Mouse (Mus musculus): ENCODE results near the gene Dennd1c. TPM values are rescaled to one million over a fixed set of nuclear protein-coding genes. Genes with fewer than 3 reads are reported as not detected.

The Dennd1c gene
- polyA plus RNA-seq (2014; fragmentation: Illumina TruSeq; extraction: RNeasy Lipid Tissue Mini Kit (QIAGEN cat#74804); ENCODE audit: insufficient read depth, low read depth, low replicate concordance), result 6.3 TPM

DNA sequence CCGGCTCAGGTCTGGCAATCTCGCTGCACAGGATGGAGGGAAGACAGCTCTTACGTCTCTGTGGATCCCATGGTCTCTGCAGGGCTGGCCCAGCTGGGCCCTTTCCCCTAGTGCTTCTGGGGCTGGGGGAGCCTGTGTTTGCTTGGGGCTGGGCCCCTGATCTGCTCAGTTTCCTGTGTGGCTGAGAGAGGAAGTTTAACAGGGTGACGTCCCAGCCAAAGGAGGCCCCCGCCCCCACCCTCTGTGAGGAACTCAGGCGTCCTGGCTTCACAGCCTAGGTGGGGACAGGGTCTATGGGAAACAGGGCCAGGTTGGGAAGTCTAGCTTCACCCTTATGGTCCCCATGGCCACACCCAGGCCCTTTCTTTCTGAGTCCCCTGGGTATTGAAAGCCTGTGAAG, at the start of gene Dennd1c:
Dennd1c (minus strand) TSS at position 179 of the 400 bp plus-strand sequence.

GRCm38 (mm10) chr17:57105181-57106034, 27.1 kb upstream of the Dennd1c start, which contains the start of gene Tnfsf9:
Gene Tnfsf9, plus strand, starts transcription at chr17:57105325.

GRCm38 (mm10) chr17:57087049-57087832, 8.9 kb upstream of the Dennd1c start, which contains the start of gene Tubb4a:
Gene Tubb4a, minus strand, starts transcription at chr17:57087782.

DNA sequence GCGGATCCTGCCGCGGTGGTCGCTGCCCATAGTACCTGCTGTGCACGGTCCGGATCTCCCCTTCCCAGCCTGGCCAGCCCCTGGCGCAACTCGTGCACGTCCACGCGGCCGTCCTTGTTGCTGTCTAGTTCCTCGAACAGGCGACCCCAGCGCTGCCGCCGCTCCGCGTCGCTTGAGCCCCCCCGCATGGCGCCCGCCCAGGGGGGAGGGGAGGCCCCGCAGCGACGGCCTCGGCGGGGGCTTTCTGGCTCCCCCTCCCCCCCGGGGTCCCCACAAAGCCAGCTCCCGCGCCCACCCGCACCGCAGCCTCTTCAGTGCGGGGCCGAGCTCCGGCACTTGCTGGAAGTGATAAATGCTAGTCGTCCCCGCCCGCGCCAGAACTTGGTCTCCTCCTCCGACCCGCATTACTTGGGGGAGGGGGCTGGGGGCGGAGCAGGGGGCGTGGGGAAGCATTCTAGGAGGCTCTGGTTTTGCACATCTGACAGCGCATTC, 18.8 kb downstream of the Dennd1c start, which contains the start of gene Slc25a23:
Slc25a23 (minus strand) TSS at position 378 of the 492 bp plus-strand sequence.

DNA sequence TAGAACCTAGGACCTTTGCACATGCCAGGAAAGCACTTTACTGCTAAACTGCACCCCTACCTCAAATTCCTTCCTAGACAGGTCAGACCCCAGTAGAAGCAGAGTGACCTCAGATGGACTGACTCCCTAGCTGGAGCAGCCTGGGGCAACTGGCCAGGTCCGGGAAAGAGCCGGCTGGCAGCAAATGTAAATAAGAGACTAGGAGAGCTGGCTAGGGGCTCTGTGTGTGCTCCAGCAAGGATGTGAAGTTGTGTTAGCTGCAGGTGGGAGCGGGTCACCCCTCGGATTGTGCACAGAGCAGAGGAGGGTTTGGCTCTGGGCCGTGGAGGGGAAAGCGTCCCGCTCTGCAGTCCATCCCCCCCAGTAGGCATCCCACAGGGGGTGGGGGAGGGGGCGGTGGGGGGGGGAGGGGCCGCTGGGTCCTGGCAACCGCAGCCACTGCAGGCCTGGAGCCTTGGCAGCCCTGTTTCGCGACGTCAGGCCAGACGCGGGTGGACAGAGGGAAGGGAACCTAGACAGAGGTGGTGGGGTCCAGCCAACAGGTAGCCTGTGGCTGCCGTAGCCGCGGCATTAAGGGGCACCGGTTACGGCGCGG, 19.3 kb downstream of the Dennd1c start, which contains the start of gene Crb3:
Crb3 (plus strand) TSS at position 215 of the 595 bp plus-strand sequence.

GRCm38 (mm10) chr17:57041554-57041953, 36.8 kb downstream of the Dennd1c start, which contains the start of gene Slc25a41:
Gene Slc25a41, minus strand, starts transcription at chr17:57041654.

DNA sequence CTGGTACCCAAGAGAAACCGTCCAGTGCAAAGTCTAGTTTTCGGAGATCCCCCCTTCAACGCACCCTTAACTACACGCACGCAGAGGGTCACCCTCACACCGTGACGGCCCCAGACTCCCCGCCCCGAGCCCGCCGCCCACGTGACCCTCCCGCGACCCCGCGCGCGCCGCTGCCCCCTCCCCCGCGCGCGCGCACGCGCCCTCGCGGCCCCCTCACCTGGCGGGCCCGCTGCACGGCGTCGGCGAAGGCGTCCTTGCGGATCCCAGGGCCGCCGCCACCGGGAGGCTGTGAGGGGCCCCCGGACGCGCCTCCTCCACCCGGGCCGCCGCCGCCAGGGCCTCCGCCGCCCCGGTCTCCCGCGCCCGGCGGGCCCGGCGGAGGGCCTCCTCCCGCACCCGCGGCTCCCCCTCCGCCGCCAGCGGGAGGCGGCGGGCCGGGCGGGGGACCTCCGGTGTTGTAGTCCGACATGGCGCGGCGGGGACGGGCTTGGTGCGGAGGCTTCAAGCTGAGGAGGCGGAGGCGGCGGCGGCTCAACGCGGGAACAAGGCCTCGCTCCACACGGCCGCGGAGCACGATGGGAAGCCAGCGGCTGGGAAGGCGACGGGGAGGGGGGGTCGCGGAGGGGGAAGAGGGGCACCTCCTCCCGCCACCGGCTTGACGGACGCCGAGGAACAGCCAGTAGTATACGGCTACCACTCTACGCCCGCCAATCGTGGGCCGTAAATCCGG, 47.2 kb downstream of the Dennd1c start, which contains the start of gene Khsrp:
Khsrp (minus strand) TSS at position 592 of the 730 bp plus-strand sequence.

Other genes starting within 250 kb of the Dennd1c start
- gene Rfx2, start 247.5 kb downstream of the Dennd1c start, polyA plus RNA-seq (2014; fragmentation: Illumina TruSeq; extraction: RNeasy Lipid Tissue Mini Kit (QIAGEN cat#74804); ENCODE audit: insufficient read depth, low read depth, low replicate concordance), result 5.4 TPM
- not detected for gene Acsbg2, start 204.1 kb downstream of the Dennd1c start, polyA plus RNA-seq (2014; fragmentation: Illumina TruSeq; extraction: RNeasy Lipid Tissue Mini Kit (QIAGEN cat#74804); ENCODE audit: insufficient read depth, low read depth, low replicate concordance)
- 0.19 TPM for gene 1700061G19Rik, start 203.0 kb downstream of the Dennd1c start, polyA plus RNA-seq (2014; fragmentation: Illumina TruSeq; extraction: RNeasy Lipid Tissue Mini Kit (QIAGEN cat#74804); ENCODE audit: insufficient read depth, low read depth, low replicate concordance)
- gene Mllt1, start 143.1 kb downstream of the Dennd1c start, polyA plus RNA-seq (2014; fragmentation: Illumina TruSeq; extraction: RNeasy Lipid Tissue Mini Kit (QIAGEN cat#74804); ENCODE audit: insufficient read depth, low read depth, low replicate concordance), result 16.5 TPM
- gene Acer1, start 96.4 kb downstream of the Dennd1c start, polyA plus RNA-seq (2014; fragmentation: Illumina TruSeq; extraction: RNeasy Lipid Tissue Mini Kit (QIAGEN cat#74804); ENCODE audit: insufficient read depth, low read depth, low replicate concordance), result not detected
- gene Clpp, start 88.2 kb downstream of the Dennd1c start, polyA plus RNA-seq (2014; fragmentation: Illumina TruSeq; extraction: RNeasy Lipid Tissue Mini Kit (QIAGEN cat#74804); ENCODE audit: insufficient read depth, low read depth, low replicate concordance), result 51.4 TPM
- gene Alkbh7, start 81.2 kb downstream of the Dennd1c start, polyA plus RNA-seq (2014; fragmentation: Illumina TruSeq; extraction: RNeasy Lipid Tissue Mini Kit (QIAGEN cat#74804); ENCODE audit: insufficient read depth, low read depth, low replicate concordance), result 28.8 TPM
- gene Pspn, start 78.5 kb downstream of the Dennd1c start, polyA plus RNA-seq (2014; fragmentation: Illumina TruSeq; extraction: RNeasy Lipid Tissue Mini Kit (QIAGEN cat#74804); ENCODE audit: insufficient read depth, low read depth, low replicate concordance), result not detected
- gene Gtf2f1, start 67.2 kb downstream of the Dennd1c start, polyA plus RNA-seq (2014; fragmentation: Illumina TruSeq; extraction: RNeasy Lipid Tissue Mini Kit (QIAGEN cat#74804); ENCODE audit: insufficient read depth, low read depth, low replicate concordance), result 31.3 TPM
- not detected for gene Gm17949, start 67.0 kb downstream of the Dennd1c start, polyA plus RNA-seq (2014; fragmentation: Illumina TruSeq; extraction: RNeasy Lipid Tissue Mini Kit (QIAGEN cat#74804); ENCODE audit: insufficient read depth, low read depth, low replicate concordance)
- gene Khsrp, start 47.0 kb downstream of the Dennd1c start, polyA plus RNA-seq (2014; fragmentation: Illumina TruSeq; extraction: RNeasy Lipid Tissue Mini Kit (QIAGEN cat#74804); ENCODE audit: insufficient read depth, low read depth, low replicate concordance), result 17.6 TPM
- not detected for gene Slc25a41, start 36.9 kb downstream of the Dennd1c start, polyA plus RNA-seq (2014; fragmentation: Illumina TruSeq; extraction: RNeasy Lipid Tissue Mini Kit (QIAGEN cat#74804); ENCODE audit: insufficient read depth, low read depth, low replicate concordance)
- 65.6 TPM for gene Crb3, start 19.4 kb downstream of the Dennd1c start, polyA plus RNA-seq (2014; fragmentation: Illumina TruSeq; extraction: RNeasy Lipid Tissue Mini Kit (QIAGEN cat#74804); ENCODE audit: insufficient read depth, low read depth, low replicate concordance)
- 22.4 TPM for gene Slc25a23, start 18.7 kb downstream of the Dennd1c start, polyA plus RNA-seq (2014; fragmentation: Illumina TruSeq; extraction: RNeasy Lipid Tissue Mini Kit (QIAGEN cat#74804); ENCODE audit: insufficient read depth, low read depth, low replicate concordance)
- gene Tubb4a, start 9.3 kb upstream of the Dennd1c start, polyA plus RNA-seq (2014; fragmentation: Illumina TruSeq; extraction: RNeasy Lipid Tissue Mini Kit (QIAGEN cat#74804); ENCODE audit: insufficient read depth, low read depth, low replicate concordance), result 15.2 TPM
- gene Tnfsf9, start 26.8 kb upstream of the Dennd1c start, polyA plus RNA-seq (2014; fragmentation: Illumina TruSeq; extraction: RNeasy Lipid Tissue Mini Kit (QIAGEN cat#74804); ENCODE audit: insufficient read depth, low read depth, low replicate concordance), result 7.4 TPM
- gene Cd70, start 71.3 kb upstream of the Dennd1c start, polyA plus RNA-seq (2014; fragmentation: Illumina TruSeq; extraction: RNeasy Lipid Tissue Mini Kit (QIAGEN cat#74804); ENCODE audit: insufficient read depth, low read depth, low replicate concordance), result not detected
- gene Tnfsf14, start 115.7 kb upstream of the Dennd1c start, polyA plus RNA-seq (2014; fragmentation: Illumina TruSeq; extraction: RNeasy Lipid Tissue Mini Kit (QIAGEN cat#74804); ENCODE audit: insufficient read depth, low read depth, low replicate concordance), result 1.2 TPM
- 224 TPM for gene C3, start 149.6 kb upstream of the Dennd1c start, polyA plus RNA-seq (2014; fragmentation: Illumina TruSeq; extraction: RNeasy Lipid Tissue Mini Kit (QIAGEN cat#74804); ENCODE audit: insufficient read depth, low read depth, low replicate concordance)
- gene Gpr108, start 169.9 kb upstream of the Dennd1c start, polyA plus RNA-seq (2014; fragmentation: Illumina TruSeq; extraction: RNeasy Lipid Tissue Mini Kit (QIAGEN cat#74804); ENCODE audit: insufficient read depth, low read depth, low replicate concordance), result 39.6 TPM
- gene Trip10, start 170.9 kb upstream of the Dennd1c start, polyA plus RNA-seq (2014; fragmentation: Illumina TruSeq; extraction: RNeasy Lipid Tissue Mini Kit (QIAGEN cat#74804); ENCODE audit: insufficient read depth, low read depth, low replicate concordance), result 37.0 TPM
- 12.2 TPM for gene Vav1, start 200.6 kb upstream of the Dennd1c start, polyA plus RNA-seq (2014; fragmentation: Illumina TruSeq; extraction: RNeasy Lipid Tissue Mini Kit (QIAGEN cat#74804); ENCODE audit: insufficient read depth, low read depth, low replicate concordance)